Mouse (Mus musculus): ENCODE data around the gene Olfr1413.
A peak's percentile ranks its signal among the peaks of the same experiment; 100 is the strongest.

Gene Olfr1413

GRCm38 (mm10) chr1:92571022-92571421 is at the start of gene Olfr1413:
Olfr1413 (plus strand) TSS chr1:92571322.
- no peaks in the 10 kb centered on the region for H3K27me3 ChIP-seq (ENCODE audit: control insufficient read depth, insufficient read depth, low read length, poor library complexity, severe bottlenecking)
- H3K36me3 ChIP-seq (ENCODE audit: control insufficient read depth, insufficient read depth, low read length, poor library complexity, severe bottlenecking): no peaks in the 10 kb centered on the region
- no peak for DNase-seq (ENCODE audit: low read depth, low spot score)

GRCm38 (mm10) chr1:92521376-92521775 is 49.7 kb upstream of the Olfr1413 start:
- Histone ChIP-seq H3K27me3 (ENCODE audit: control insufficient read depth, insufficient read depth, low read length, poor library complexity, severe bottlenecking) (no peaks in the 10 kb centered on the region), H3K36me3 (ENCODE audit: control insufficient read depth, insufficient read depth, low read length, poor library complexity, severe bottlenecking) (no peaks in the 10 kb centered on the region)
- DNase-seq (ENCODE audit: low read depth, low spot score): no peak

GRCm38 (mm10) chr1:92523764-92524163 is 47.4 kb upstream of the Olfr1413 start:
- DNase-seq (ENCODE audit: low read depth, low spot score): no peak
- H3K27me3 ChIP-seq (ENCODE audit: control insufficient read depth, insufficient read depth, low read length, poor library complexity, severe bottlenecking): no peaks in the 10 kb centered on the region
- H3K36me3 ChIP-seq (ENCODE audit: control insufficient read depth, insufficient read depth, low read length, poor library complexity, severe bottlenecking): no peaks in the 10 kb centered on the region

- no peaks in the 10 kb centered on the region for H3K27me3 ChIP-seq (ENCODE audit: control insufficient read depth, insufficient read depth, low read length, poor library complexity, severe bottlenecking)
- peak; percentile 4 for DNase-seq (ENCODE audit: low read depth, low spot score)
- no peaks in the 10 kb centered on the region for H3K36me3 ChIP-seq (ENCODE audit: control insufficient read depth, insufficient read depth, low read length, poor library complexity, severe bottlenecking)
Measured at GRCm38 (mm10) chr1:92536972-92537371, 34.1 kb upstream of the Olfr1413 start.

GRCm38 (mm10) chr1:92539071-92539470 is 32.1 kb upstream of the Olfr1413 start:
- Histone ChIP-seq H3K27me3 (ENCODE audit: control insufficient read depth, insufficient read depth, low read length, poor library complexity, severe bottlenecking) (no peaks in the 10 kb centered on the region), H3K36me3 (ENCODE audit: control insufficient read depth, insufficient read depth, low read length, poor library complexity, severe bottlenecking) (no peaks in the 10 kb centered on the region)
- no peak for DNase-seq (ENCODE audit: low read depth, low spot score)

- Histone ChIP-seq H3K27me3 (ENCODE audit: control insufficient read depth, insufficient read depth, low read length, poor library complexity, severe bottlenecking) (no peaks in the 10 kb centered on the region), H3K36me3 (ENCODE audit: control insufficient read depth, insufficient read depth, low read length, poor library complexity, severe bottlenecking) (no peaks in the 10 kb centered on the region)
- no peak for DNase-seq (ENCODE audit: low read depth, low spot score)
Measured at GRCm38 (mm10) chr1:92545929-92546328, 25.2 kb upstream of the Olfr1413 start.

- Histone ChIP-seq H3K36me3 (ENCODE audit: control insufficient read depth, insufficient read depth, low read length, poor library complexity, severe bottlenecking) (no peaks in the 10 kb centered on the region), H3K27me3 (ENCODE audit: control insufficient read depth, insufficient read depth, low read length, poor library complexity, severe bottlenecking) (no peaks in the 10 kb centered on the region)
- no peak for DNase-seq (ENCODE audit: low read depth, low spot score)
Measured at GRCm38 (mm10) chr1:92585479-92585878, 14.4 kb downstream of the Olfr1413 start, which contains the start of gene Olfr1412. Olfr1412 (plus strand) TSS chr1:92585779.

GRCm38 (mm10) chr1:92594111-92594510 is 23.0 kb downstream of the Olfr1413 start, which contains the start of gene Olfr1411:
Olfr1411 (plus strand) TSS chr1:92594411.
- DNase-seq (ENCODE audit: low read depth, low spot score): no peak
- no peaks in the 10 kb centered on the region for H3K27me3 ChIP-seq (ENCODE audit: control insufficient read depth, insufficient read depth, low read length, poor library complexity, severe bottlenecking)
- H3K36me3 ChIP-seq (ENCODE audit: control insufficient read depth, insufficient read depth, low read length, poor library complexity, severe bottlenecking): no peaks in the 10 kb centered on the region

GRCm38 (mm10) chr1:92596019-92596418 is 24.9 kb downstream of the Olfr1413 start:
- Histone ChIP-seq H3K27me3 (ENCODE audit: control insufficient read depth, insufficient read depth, low read length, poor library complexity, severe bottlenecking) (no peaks in the 10 kb centered on the region), H3K36me3 (ENCODE audit: control insufficient read depth, insufficient read depth, low read length, poor library complexity, severe bottlenecking) (no peaks in the 10 kb centered on the region)
- no peak for DNase-seq (ENCODE audit: low read depth, low spot score)

GRCm38 (mm10) chr1:92605482-92605881 is 34.4 kb downstream of the Olfr1413 start, which contains the start of gene Olfr1410:
Olfr1410 (plus strand) TSS chr1:92605782.
- Histone ChIP-seq H3K27me3 (ENCODE audit: control insufficient read depth, insufficient read depth, low read length, poor library complexity, severe bottlenecking) (no peaks in the 10 kb centered on the region), H3K36me3 (ENCODE audit: control insufficient read depth, insufficient read depth, low read length, poor library complexity, severe bottlenecking) (no peaks in the 10 kb centered on the region)
- DNase-seq (ENCODE audit: low read depth, low spot score): no peak

GRCm38 (mm10) chr1:92607711-92608110 is 36.6 kb downstream of the Olfr1413 start:
- no peaks in the 10 kb centered on the region for H3K27me3 ChIP-seq (ENCODE audit: control insufficient read depth, insufficient read depth, low read length, poor library complexity, severe bottlenecking)
- DNase-seq (ENCODE audit: low read depth, low spot score): no peak
- no peaks in the 10 kb centered on the region for H3K36me3 ChIP-seq (ENCODE audit: control insufficient read depth, insufficient read depth, low read length, poor library complexity, severe bottlenecking)

- DNase-seq (ENCODE audit: low read depth, low spot score): peak; percentile 70
- H3K36me3 ChIP-seq (ENCODE audit: control insufficient read depth, insufficient read depth, low read length, poor library complexity, severe bottlenecking): no peaks in the 10 kb centered on the region
- H3K27me3 ChIP-seq (ENCODE audit: control insufficient read depth, insufficient read depth, low read length, poor library complexity, severe bottlenecking): no peaks in the 10 kb centered on the region
Measured at GRCm38 (mm10) chr1:92611008-92611407, 39.9 kb downstream of the Olfr1413 start.

GRCm38 (mm10) chr1:92613175-92613574 is 42.1 kb downstream of the Olfr1413 start:
- no peaks in the 10 kb centered on the region for H3K27me3 ChIP-seq (ENCODE audit: control insufficient read depth, insufficient read depth, low read length, poor library complexity, severe bottlenecking)
- H3K36me3 ChIP-seq (ENCODE audit: control insufficient read depth, insufficient read depth, low read length, poor library complexity, severe bottlenecking): no peaks in the 10 kb centered on the region
- DNase-seq (ENCODE audit: low read depth, low spot score): no peak

- no peaks in the 10 kb centered on the region for H3K36me3 ChIP-seq (ENCODE audit: control insufficient read depth, insufficient read depth, low read length, poor library complexity, severe bottlenecking)
- DNase-seq (ENCODE audit: low read depth, low spot score): peak; percentile 4
Measured at GRCm38 (mm10) chr1:92614516-92614915, 43.4 kb downstream of the Olfr1413 start.

GRCm38 (mm10) chr1:92616046-92616445 is 44.9 kb downstream of the Olfr1413 start:
- no peak for DNase-seq (ENCODE audit: low read depth, low spot score)
- no peaks in the 10 kb centered on the region for H3K27me3 ChIP-seq (ENCODE audit: control insufficient read depth, insufficient read depth, low read length, poor library complexity, severe bottlenecking)
- no peaks in the 10 kb centered on the region for H3K36me3 ChIP-seq (ENCODE audit: control insufficient read depth, insufficient read depth, low read length, poor library complexity, severe bottlenecking)

More at GRCm38 (mm10) chr1:92614516-92614915, 43.4 kb downstream of the Olfr1413 start:
- no peaks in the 10 kb centered on the region for H3K27me3 ChIP-seq (ENCODE audit: control insufficient read depth, insufficient read depth, low read length, poor library complexity, severe bottlenecking)

GRCm38 (mm10) chr1:92617488-92617887 is 46.4 kb downstream of the Olfr1413 start, which contains the start of gene Olfr12:
Olfr12 (plus strand) TSS chr1:92617788.
- DNase-seq (ENCODE audit: low read depth, low spot score): no peak
- Histone ChIP-seq H3K36me3 (ENCODE audit: control insufficient read depth, insufficient read depth, low read length, poor library complexity, severe bottlenecking) (no peaks in the 10 kb centered on the region), H3K27me3 (ENCODE audit: control insufficient read depth, insufficient read depth, low read length, poor library complexity, severe bottlenecking) (no peaks in the 10 kb centered on the region)

Measured in splenic B cell, adult 2 months (primary cell).